In the genomic region with DNA sequence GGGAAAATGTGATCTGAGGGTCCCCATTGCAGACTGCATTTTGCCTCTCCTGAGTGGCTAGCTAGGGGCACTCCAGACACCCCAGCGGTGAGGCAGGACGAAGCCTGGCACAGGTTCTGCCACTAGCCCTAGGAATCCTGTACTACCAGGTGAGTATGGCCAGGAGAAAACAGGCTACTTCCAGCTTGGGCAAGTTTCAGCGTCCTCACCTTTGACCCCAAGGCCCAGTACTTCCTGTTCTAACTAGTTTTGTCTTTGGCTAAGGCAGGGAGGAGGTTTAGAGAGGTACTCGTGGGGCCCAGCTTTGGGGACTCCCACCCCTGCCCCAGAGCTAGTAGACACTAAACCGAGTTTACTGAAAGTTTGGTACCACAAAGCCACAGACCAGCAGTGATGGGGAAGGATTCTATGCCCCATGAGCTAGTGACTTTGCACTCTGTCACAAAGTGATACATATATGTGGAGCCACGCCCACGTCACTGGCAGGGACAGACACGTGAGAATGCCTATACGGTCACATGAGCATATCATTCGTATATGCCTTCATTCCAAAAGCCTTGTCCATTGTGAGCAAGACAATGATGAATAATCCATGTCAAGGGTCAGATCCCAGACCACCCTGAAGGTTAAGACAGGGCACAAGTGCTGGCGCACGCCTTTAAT, we compare ENCODE assay signal across 14 mouse cellular contexts. TPM values are rescaled to one million over a fixed set of nuclear protein-coding genes. Genes with fewer than 3 reads are reported as not detected.
DNase-seq lines count a peak whose midpoint lies in the region; ATAC-seq lines count a peak whose summit lies in the region.
"Had no signal": no experiment of that assay in that cellular context is flagged by ENCODE, and none has a peak within 500 bp of the region (broad histone marks: within the 10 kb centered on the region; RNA-seq: fewer than 3 reads in every experiment).

No protein-coding gene starts in this region.

- no peak overlapping the region for H3K27ac ChIP-seq in kidney, embryonic 14.5 days (ENCODE audit: low read depth, low read length)
- peak overlapping the region; percentile 10; the same call in 1 of the 2 replicates for H3K27ac ChIP-seq in embryonic facial prominence, embryonic 10.5 days (replicated peaks)
- H3K27ac ChIP-seq: heart, embryonic 10.5 days; liver, embryonic 12.5 days; midbrain, embryonic 13.5 days had no signal

- peak; percentile 45 for DNase-seq in kidney, adult 11 months
- DNase-seq in ES-CJ7 (ENCODE audit: low read depth, low spot score) = peak; percentile 71
- DNase-seq in embryonic facial prominence, embryonic 10.5 days (ENCODE audit: low spot score) = no peak
- peak; percentile 13 to 56 for DNase-seq in kidney, postnatal 25 days
- DNase-seq in thymus, postnatal 4 days = no peak
- DNase-seq in adrenal gland, postnatal 10 days = no peak
- DNase-seq in embryo, embryonic 10 days (ENCODE audit: low spot score) = no peak
- DNase-seq: adrenal gland, postnatal 25 days had no signal

- no peak overlapping the region for H3K9ac ChIP-seq in kidney, embryonic 14.5 days (ENCODE audit: low read depth, low read length)
- H3K9ac ChIP-seq: liver, embryonic 12.5 days; midbrain, embryonic 13.5 days had no signal

- peaks cover 5% of the 10 kb centered on the region for H3K9me3 ChIP-seq in kidney, embryonic 14.5 days (ENCODE audit: control insufficient read depth, low read length)
- H3K9me3 ChIP-seq in embryonic facial prominence, embryonic 10.5 days = peaks cover 10% of the 10 kb centered on the region; the same call in 1 of the 2 replicates

- no peaks in the 10 kb centered on the region for H3K27me3 ChIP-seq in kidney, embryonic 14.5 days (ENCODE audit: control insufficient read depth, insufficient read depth, low read length)
- no peaks in the 10 kb centered on the region for H3K27me3 ChIP-seq in embryonic facial prominence, embryonic 10.5 days (replicated peaks; ENCODE audit: low read depth, poor library complexity, severe bottlenecking)
- H3K27me3 ChIP-seq: liver, embryonic 12.5 days; midbrain, embryonic 13.5 days had no signal

- ATAC-seq in kidney, embryonic 14.5 days (ENCODE audit: low FRiP score, low TSS enrichment) = no peak
- ATAC-seq: midbrain, embryonic 13.5 days had no signal

- H3K4me1 ChIP-seq in kidney, embryonic 14.5 days (ENCODE audit: control insufficient read depth, insufficient read depth, low read length) = no peaks in the 10 kb centered on the region
- H3K4me1 ChIP-seq in embryonic facial prominence, embryonic 10.5 days = peaks cover 6% of the 10 kb centered on the region

- no peak overlapping the region for H3K4me2 ChIP-seq in kidney, embryonic 14.5 days (replicated peaks; ENCODE audit: low read depth, low read length)
- H3K4me2 ChIP-seq: liver, embryonic 12.5 days; midbrain, embryonic 13.5 days had no signal

- 81% methylated on average over 12 of the region's 12 CpGs for WGBS in kidney, embryonic 14.5 days
- 79% methylated on average over 12 of the region's 12 CpGs for WGBS in embryonic facial prominence, embryonic 10.5 days

- no peak overlapping the region for H3K4me3 ChIP-seq in kidney, embryonic 14.5 days (ENCODE audit: low read length)
- no peak overlapping the region for H3K4me3 ChIP-seq in embryonic facial prominence, embryonic 10.5 days
- H3K4me3 ChIP-seq: heart, embryonic 10.5 days; liver, embryonic 12.5 days; midbrain, embryonic 13.5 days had no signal

- H3K36me3 ChIP-seq in kidney, embryonic 14.5 days (ENCODE audit: control insufficient read depth, insufficient read depth, low read length) = no peaks in the 10 kb centered on the region
- H3K36me3 ChIP-seq in embryonic facial prominence, embryonic 10.5 days (replicated peaks) = no peaks in the 10 kb centered on the region
- H3K36me3 ChIP-seq: heart, embryonic 10.5 days; liver, embryonic 12.5 days; midbrain, embryonic 13.5 days had no signal

RNA-seq across cellular contexts. Expression of a gene that starts 3.8 kb away (rescaled TPM):
- polyA plus RNA-seq in kidney, embryonic 14.5 days (2014; fragmentation: Nextera tagmentation; extraction: Ambion mirVana) = 0.35 and 0.57 TPM in 2 replicates
- polyA plus RNA-seq in embryonic facial prominence, embryonic 10.5 days (2016; fragmentation: Nextera tagmentation; extraction: Ambion mirVana) = 0.70 and 0.89 TPM in 2 replicates
- total RNA-seq in adrenal gland, postnatal 10 days (2021) = under 1 TPM; 0.09 to 0.15 TPM
- total RNA-seq: hematopoietic stem cell, adult 5-6 weeks had no signal
- polyA plus RNA-seq: lung, postnatal 0 days had no signal

RNA-seq across cellular contexts. Expression of a gene that starts 24.3 kb away (rescaled TPM):
- polyA plus RNA-seq in kidney, embryonic 14.5 days (2014; fragmentation: Nextera tagmentation; extraction: Ambion mirVana) = 30.2 and 47.3 TPM in 2 replicates
- polyA plus RNA-seq in embryonic facial prominence, embryonic 10.5 days (2016; fragmentation: Nextera tagmentation; extraction: Ambion mirVana) = 73.9 and 76.9 TPM in 2 replicates
- 10 to 100 TPM; 10.6 to 13.8 TPM for total RNA-seq in adrenal gland, postnatal 10 days (2021)

Comparison
In these comparisons a context has a peak if more than half of its experiments do, and no peak if none do; other contexts are left out.
1. DNase-seq: peak in kidney, adult 11 months (single experiment), ES-CJ7 (single experiment) and kidney, postnatal 25 days (2 of 2); none in embryonic facial prominence, embryonic 10.5 days (single experiment), thymus, postnatal 4 days (single experiment), adrenal gland, postnatal 10 days (single experiment) and embryo, embryonic 10 days (single experiment).